Mouse (Mus musculus) testis, postnatal 14 days (tissue): ENCODE measurements around the gene Gm20388.

Experiments
- DNase-seq: peaks from one replicate; pipeline ENCODE4 v3.0.0; 2021; ENCODE audit warnings: low spot score

Gm20388 gene

DNA sequence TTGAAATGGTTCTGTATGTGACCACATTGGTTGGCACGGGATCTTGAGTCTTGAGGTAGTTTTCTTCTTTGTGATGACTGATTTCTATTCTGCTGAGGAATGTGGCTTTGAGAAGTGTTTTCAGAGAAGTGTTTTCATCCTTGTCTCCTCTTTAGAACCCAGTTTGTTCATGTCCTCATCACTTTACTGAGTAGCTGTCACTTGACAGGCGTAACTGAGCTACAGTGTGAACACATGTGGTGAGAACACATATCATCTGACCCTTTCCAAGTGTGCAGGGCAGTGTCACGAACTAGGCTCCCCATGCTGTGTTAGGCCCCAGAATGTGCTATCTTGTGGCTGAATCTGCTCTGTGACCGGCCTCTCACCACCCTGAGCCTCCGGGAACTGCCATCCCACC lies 2181.8 kb downstream of the Gm20388 start:
- no peak for DNase-seq

DNA sequence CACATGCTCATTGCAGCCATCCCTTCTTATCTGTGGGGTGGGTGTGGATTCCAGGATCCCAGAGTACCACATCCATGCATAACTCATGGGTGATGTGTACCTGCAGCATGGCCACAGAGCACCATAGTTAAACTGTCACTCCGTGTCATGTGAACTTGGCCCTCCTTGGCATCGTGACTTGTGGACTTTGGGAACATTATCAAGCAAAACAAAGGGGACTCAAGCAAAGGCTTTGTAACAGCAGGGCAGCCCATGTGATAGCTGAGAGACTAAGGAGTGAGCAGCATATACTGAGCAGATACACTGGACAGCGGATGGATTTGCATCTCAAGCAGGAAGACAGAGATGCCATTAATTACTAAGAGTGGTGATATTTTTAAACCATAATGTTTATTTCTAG lies 2188.1 kb downstream of the Gm20388 start:
- DNase-seq: no peak

DNA sequence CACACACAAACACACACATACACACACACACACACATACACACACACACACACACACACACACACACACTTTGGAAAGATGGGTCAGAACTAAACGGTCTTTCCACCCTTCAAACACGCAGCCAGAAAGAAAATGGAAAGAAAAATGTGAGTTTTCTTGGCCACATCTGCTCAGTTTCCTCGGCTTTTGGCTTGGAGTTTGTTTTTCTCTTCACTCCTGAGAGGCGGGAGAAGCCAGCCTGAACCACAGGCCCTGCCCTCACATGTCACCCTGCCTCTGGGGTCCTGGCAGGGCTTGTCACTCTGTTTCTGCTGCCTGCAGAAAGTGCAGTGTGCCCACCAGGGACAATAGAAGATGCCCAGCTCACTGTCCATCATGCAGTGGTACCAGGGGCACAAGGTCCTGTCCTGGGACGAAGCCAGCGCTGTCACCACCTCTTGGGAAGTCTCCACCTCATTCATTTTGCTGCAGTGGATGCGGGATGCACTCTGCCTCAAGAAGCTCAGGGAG lies 2189.1 kb downstream of the Gm20388 start:
- no peak for DNase-seq

DNA sequence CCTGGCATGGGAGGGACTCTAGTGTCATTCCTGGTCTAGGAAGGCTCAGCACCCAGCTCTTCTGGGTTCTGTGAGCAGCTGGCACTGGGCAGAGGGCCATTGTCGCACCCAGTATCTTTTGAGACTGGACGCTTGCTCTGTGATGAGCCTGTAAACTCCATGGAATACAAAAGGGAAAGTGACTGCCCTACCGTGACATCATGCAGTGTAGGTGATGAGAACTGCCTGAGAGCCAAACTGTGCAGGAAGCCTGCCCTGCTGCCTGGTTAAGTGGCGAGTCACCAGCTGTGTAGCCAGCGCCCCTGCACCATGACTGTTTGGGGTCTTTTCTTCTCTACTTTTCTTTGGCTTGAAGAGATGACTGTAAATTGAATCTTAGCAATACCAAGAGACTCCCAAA lies 2191.2 kb downstream of the Gm20388 start:
- no peak for DNase-seq

DNA sequence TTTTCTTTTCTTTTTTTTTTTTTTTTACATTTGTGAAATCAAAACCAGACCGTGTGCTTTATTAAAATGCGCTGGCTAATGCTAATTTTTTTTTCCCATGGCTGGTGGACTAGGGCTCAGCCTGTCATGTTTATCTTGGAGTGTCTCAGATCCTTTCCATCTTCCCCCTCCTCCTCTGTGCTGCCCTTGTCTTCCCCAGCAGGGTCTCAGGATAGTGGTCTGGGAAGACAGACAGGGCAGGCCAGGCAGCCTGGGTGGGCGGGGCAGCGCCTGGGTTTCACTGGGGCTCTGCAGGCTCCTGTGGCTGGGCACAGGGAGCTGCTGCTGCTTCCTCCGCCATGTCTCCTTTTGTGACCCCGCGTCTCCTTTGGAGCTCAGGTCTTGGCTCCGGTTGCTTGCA lies 2191.6 kb downstream of the Gm20388 start:
- DNase-seq: no peak

DNA sequence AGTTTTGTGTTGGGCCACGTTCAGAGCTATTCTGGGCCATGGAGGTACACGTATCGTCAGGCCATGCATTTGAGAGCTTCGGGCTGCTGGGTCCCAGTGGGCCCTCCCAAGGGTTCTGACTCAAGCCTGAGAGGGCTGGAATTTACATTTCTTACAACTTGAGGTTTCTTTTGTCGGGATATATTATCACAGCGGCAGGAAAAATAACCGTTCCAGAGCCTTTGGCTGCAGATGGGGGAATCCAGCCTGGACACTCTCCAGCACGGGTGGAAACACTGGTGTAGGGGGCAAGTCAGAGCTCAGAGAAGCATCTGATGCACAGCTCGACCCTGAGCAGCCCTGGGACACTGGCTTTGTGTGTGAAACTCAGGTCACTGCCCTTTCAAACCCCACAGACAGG lies 2192.6 kb downstream of the Gm20388 start:
- DNase-seq: no peak

DNA sequence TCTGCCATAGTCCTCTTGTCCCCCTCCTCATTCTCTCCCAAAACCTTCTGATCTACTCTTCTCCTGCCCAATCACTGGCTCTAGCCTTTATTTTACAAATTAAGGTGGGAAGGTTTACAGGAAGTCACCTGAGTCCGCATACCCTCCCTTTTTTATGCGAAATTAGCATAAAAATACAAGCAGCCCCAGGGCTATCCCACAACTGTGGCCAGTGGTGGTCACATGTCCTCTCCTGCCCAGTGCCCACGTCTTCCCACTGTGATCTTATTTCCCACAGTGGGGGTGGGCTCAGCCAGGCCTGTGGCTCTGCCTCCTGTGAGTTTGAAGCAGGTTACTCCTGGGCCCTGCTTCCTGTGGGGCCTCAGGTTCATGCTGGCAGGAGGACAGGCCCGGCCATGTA lies 2194.0 kb downstream of the Gm20388 start:
- no peak for DNase-seq

DNA sequence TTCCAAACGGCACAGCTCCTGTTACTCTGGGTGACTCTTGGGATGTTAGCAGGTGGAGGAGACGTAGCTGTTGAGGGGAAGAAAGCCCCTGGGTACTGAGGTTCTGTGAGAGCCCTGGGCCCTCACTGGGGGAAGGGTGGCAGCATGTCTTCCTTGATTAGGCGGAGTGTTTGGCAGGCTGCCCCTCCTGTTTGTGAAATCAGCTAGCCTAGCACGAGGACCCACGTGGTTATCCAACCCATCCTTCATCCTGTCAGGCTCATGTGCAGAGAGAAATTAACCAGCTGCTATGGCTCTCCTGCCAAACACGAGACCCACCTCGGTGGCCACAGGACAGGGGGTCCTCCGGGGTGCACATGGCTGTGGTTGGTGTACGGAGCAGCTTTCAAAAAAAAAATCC lies 2195.6 kb downstream of the Gm20388 start:
- DNase-seq: no peak

DNA sequence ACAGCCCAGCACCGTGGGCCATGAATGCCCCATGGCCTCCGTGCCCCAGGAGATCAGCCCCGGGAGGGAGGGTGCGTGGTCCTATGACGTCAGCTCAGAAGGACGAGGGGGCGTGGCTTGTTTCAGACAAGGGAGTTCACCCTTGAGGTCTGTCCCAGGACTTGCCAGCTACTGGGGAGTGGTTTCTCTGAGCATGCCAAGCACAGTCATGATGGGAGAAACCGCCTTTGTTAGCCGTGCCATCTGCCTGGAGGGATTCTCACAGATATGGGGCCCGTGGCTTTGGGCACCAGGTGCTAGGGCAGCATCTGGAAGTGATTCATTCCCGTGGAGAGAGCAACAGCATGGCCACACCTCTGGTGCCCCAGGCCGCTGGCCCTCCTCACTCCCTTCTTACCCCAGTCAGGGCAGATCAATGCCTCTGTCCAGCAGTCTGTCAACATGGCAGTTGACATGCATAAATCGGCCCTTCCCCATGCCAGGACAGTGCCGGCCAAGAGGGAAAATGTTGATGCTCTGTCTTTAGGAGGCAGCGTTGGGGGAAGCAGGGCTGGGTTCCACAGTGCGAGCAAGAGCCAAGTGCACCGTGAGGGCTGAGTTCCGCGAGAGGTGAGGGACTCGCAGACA lies 2199.7 kb downstream of the Gm20388 start:
- DNase-seq: peak; percentile 37

DNA sequence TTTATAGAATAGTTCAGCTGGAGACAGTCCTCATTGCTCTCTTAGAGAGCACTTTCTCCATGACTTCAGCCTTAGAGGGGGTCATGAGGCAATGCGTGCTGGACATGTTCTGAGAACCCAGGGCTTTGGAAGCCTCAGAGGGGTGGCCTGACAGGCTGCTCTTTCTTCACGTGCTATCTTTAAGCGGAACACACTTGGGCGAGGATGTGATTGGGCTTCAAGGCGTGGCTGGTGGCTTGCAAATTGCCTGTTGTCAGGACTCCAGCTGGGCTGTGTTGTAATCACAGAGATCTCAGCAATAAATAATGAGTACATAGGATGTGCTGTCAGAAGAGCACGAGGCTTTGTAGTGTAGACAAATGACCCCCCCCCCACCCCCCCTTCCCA lies 2200.2 kb downstream of the Gm20388 start:
- DNase-seq: no peak

DNA sequence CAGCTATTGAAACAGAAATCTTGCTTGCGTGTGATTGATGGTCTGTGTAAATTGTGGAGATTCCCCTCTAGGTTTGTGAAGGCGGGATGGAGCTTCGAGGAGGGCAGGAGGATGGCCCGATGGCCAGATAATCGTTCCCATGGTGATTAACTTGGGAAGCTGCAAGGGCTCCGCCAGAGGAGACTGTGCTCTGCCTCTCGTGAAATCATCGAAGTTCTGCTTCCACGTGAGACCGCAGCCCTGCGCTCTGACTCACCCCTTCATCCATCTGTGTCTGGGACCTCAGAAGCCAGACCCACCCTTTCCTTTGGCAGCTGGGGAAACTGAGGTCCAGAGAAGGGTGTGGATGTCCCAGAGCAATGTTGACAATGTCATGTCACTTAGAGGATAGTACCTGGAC lies 2201.1 kb downstream of the Gm20388 start:
- DNase-seq: no peak

DNA sequence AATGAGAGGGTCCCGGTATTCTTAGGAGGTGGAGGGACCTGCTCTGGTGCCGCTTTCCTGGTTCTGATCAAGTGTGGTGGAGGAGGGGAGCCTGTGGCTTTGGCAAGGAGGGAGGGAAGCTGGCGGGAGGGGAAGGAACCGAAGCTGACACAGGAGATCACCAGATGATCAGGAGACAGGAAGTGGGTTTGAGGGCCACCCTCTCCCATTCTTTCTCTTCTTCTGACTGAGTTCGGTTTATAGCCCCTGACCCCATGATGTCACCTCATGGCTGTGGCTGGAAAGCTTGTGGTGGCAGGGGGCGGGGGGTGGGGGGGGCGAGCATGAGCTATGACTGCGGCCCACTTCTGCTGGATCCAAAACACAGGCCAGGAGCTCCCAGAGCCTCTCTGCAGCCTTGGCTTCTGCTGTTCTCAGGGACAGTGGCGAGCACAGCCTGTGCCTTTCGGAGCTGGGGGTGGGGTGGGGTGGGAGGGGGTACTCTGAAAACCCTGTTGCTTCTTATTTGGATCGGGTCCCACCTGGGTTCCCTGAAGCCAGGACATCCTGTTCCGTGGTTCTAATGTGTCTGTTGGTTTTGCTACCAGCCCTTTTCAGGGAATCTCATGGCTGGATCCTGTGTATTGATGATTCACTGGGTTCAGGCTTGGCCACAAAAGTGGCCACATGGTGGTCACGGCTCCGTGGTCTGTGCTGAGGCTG lies 2201.8 kb downstream of the Gm20388 start:
- DNase-seq: peak; percentile 74

DNA sequence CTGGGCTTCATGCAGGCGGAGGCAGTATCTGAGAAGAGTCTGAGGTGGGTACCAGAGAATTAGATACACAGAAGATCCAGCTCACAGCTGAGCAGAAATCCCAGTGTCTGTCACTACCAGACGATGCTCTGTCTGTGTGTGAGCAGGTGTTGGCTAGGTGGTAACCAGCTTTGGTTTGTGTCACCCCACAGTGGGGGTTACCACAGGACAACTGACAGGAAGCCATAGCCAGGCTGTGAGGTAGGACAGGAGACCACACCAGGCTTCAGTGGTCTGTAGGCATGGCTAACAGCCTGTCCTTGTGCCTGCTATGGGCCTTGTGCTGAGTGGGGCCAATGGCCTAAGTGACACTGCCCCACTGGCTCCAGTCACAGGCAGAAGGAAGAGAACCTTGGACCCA lies 2204.2 kb downstream of the Gm20388 start:
- DNase-seq: no peak

DNA sequence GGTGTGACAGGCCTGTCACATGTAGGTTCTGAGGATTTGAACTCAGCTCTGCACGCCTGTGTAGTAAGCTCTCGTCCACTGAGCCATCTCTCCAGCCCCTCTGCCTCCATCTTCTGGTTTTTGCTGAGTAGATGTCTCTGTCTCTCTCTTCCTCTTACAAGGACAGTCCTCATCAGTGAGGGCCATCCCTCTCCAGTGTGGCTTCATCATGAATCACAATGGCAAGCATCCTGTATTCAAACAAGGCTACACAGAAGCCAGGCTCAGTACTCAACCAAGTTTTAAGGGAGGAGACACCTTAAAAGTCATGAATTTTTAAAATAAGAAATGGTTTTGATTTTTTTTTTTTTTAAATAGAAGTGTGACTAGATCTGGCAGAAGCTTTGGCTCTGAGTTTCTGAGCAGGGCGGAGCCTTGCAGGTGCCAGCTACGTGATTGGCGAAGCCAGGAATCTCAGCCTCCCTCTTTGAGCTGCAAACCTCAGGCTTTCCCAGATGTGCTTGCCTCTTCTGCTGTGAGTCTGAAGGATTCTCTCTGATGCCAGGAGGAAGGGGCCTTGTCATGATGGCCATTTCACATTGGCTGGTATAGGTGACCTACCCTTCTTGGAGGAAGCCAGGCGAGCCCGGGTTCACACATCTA lies 2206.2 kb downstream of the Gm20388 start:
- DNase-seq: no peak

DNA sequence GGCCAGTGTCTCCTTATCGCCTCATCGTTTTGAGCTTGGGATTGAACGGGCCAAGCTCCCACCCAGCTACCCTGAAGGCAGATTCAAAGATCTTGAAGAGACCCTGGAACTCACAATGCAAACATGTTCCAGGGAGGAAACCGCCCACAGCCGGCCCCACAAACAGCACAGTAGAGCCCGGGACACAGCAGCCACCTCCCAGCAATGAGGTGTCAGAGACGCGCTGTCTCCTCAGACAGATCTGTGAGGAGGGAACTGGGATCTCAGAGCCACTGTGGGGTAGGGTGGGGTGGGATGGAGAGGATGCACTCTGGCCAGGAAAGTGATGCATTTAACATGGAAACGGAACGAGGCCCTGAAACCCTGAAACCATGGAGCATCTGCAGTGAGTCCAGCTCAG lies 2207.5 kb downstream of the Gm20388 start:
- DNase-seq: no peak

DNA sequence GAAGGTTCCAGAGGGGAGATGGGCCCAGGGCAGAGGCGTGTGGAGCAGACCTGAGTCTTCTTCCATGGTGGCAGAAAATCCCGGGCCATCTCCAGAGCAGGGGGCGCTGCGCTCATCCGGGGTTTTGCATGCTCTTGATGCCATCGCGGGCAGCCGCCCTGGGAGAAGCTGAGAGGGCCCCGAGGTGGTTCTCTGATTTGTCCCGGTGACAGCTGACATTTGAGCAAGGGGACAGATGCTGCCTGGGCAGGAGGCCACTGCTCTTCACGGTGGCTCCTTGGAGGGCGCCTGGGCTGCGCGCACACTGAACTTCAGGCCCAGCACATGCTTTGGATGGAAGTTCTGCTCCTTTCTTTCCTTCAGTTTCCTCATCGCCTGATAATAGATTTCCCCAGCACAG lies 2207.9 kb downstream of the Gm20388 start:
- DNase-seq: no peak

DNA sequence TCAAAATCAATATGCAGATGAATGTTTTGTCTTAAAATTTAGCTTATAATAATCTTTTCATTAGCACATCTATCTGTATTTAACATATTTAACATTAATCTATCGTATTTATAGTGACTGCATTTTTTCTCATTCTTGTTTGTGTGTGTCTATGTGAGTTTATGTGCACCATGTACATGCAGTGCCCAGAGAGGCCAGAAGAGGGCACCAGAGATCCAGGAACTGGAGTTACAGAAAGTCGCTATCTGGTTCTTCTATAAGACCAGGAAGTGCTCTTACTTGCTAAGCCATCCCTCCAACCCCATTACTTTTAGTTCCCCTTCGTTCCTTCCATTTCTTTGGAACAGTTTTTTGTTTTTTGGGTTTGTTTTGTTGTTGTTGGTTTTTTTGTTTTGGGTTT lies 2213.7 kb downstream of the Gm20388 start:
- no peak for DNase-seq

DNA sequence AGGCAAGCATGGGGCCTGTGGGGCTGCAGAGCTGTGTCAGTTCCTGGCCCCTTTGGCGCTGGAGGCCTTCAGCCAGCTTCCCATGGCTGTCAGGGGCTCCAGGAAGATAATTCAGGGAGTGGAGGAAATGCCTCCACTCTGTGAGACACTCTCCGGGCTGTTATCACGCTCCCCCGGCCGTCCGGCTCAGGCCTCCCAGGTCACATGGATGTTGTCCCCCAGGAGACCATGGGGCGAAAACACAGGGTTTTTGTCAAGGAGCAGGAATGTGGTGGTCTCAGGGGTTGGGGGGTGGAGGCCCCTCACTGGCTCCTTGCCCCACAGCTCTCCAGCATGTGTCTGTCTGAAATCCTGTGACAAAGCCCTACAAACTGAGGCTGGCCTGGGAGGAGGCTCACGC lies 2216.0 kb downstream of the Gm20388 start:
- DNase-seq: no peak

DNA sequence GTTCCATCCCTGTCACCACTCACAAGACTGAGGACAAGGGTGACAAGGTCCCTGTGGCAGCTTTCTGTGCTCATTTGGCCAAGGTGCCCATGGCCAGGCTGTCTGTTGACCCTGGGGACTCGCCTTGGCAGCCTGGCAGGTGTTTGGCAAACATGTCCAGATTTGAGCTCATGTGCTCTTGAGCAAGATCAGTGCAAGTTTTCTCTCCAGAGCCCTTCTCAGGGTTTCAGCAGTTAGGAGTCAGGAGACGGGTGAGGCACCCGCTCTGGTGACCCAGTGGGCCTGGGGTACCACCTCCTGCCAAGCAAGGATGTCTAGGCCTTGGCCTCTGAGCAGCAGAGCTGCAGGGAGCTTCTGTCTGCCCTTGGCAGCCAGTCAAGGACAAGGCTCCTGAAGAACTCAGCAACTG lies 2223.5 kb downstream of the Gm20388 start:
- peak; percentile 40 for DNase-seq

DNA sequence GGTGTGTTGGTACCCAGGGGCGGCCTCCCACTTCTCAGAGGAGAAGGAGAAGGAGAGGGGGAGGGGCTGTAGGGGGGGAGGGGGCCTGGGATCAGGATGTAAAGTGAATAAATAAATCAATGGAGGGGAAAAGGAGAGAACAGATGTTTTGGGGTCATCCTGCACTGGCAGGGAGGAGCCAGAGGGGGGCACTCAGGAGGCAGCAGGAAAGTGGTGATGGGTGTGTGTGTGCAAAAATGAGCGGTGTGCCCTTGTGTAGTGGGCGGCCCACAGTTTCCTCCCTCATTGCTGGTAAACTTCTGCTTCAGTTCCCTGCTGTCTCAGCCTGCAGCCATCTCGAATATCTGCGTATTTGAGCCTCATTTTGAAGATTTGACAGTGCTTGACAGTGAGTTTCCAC lies 2224.9 kb downstream of the Gm20388 start:
- no peak for DNase-seq

DNA sequence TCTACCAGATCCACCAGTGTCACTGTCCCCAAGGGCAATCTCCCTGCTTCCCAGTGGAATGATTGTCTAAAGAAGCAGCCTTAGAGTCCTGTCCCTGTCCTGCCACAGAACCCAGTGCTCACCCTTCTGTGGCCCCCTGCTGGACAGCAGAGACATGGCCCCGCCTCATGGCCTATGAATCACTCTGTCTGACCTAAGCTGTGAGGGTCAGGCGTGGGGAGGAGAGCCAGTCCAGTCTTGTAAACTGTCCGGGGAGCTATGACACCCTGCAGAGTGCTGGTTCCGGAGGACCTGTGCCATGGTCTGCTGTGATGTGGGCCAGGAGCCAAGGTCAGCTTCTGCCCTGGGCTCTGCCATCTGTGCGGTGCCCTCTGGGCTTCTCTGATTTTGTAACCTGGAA lies 2229.1 kb downstream of the Gm20388 start:
- peak; percentile 48 for DNase-seq

DNA sequence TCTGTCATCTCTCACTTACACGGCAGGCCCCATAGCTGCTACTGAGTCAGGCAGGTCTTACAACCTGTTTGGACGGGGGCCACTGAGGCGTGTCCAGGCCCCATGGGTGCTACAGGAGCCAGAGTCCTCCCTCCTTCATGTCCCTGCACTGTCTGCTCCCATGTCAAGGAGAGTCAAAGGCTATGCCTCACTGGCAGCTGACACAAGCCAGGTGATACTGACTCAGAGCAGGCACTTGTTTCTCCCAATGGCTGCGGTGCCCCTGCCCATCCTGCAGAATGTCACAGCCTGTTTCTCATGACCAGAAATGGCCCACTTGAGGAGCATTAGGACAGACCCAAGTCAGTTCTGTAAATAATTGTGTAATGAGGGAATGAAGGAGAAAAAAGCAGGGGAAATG lies 2229.8 kb downstream of the Gm20388 start:
- DNase-seq: no peak

DNA sequence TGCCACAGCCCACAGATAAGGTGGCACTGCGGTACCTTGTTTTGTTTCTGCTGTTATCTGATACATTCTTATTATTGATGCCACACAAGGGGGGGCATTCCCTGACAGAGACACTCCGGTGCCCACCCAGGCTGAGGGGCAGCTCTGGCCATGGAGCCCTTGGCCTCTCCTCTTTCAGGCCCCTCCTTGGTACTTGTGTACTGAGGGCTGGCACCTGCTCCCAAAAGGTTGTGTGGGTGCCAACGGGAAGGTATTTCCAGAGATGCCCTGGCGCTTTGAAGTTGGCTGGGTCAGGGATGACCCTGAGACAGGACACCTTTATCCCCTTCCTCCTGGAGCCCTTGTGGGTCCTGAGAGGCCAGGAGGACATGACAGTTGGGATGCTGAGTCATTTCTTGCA lies 2231.8 kb downstream of the Gm20388 start:
- no peak for DNase-seq

DNA sequence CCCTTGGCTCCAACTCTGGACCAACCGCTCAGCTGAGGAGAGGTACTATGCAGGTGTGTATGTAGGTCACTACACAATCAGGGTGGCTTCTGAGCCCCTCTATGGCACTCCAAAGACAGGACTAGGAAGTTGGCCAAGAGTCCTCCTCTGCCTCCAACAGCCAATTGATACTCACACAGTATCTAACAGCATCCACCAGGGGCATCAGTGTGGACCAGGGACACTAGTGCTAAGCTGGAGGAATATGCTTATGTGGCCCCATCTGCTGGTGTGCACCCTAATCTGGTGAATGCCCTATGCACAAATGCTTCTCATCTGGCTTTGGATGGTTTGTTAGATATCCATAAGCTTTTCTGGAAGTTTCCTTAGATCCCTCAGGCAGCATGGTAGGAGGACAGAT lies 2232.6 kb downstream of the Gm20388 start:
- DNase-seq: no peak
